Mouse (Mus musculus) intestine, postnatal 0 days (tissue): Measurements from ENCODE around the gene Gm47995. TPM values are rescaled to one million over a fixed set of nuclear protein-coding genes. Genes with fewer than 3 reads are reported as not detected.

Experiments
- ATAC-seq: fragments of 200-750 bp; cut with Nextera tagmentation; 2 replicates; pipeline ENCODE4 v1.8.0; 2017; ENCODE audit warnings: mild to moderate bottlenecking, moderate TSS enrichment, moderate library complexity
- H3K27ac ChIP-seq: fragments of 300-500 bp; sonication (generic); 2 replicates; pipeline ENCODE4 v1.5.1; 2014; ENCODE audit warnings: mild to moderate bottlenecking, low read depth, low read length, moderate library complexity
- H3K27me3 ChIP-seq: fragments of 300-500 bp; sonication (generic); replicated peaks from 2 replicates; pipeline ENCODE4 v1.6.1; 2014; ENCODE audit warnings: low read length, mixed read lengths; ENCODE audit not compliant: control insufficient read depth, insufficient read depth
- H3K36me3 ChIP-seq: fragments of 300-500 bp; sonication (generic); 2 replicates; pipeline ENCODE4 v1.6.1; 2014; ENCODE audit warnings: mild to moderate bottlenecking, moderate library complexity; ENCODE audit not compliant: control insufficient read depth, insufficient read depth
- H3K4me1 ChIP-seq: fragments of 300-500 bp; sonication (generic); replicated peaks from 2 replicates; pipeline ENCODE4 v1.6.1; 2014; ENCODE audit warnings: antibody characterized with exemption, low read length, mixed read lengths; ENCODE audit not compliant: control insufficient read depth, insufficient read depth
- H3K4me2 ChIP-seq: fragments of 300-500 bp; sonication (generic); replicated peaks from 2 replicates; pipeline ENCODE4 v1.6.1; 2014; ENCODE audit warnings: low read depth, mild to moderate bottlenecking, moderate library complexity
- H3K4me3 ChIP-seq: fragments of 300-500 bp; sonication (generic); 2 replicates; pipeline ENCODE4 v1.5.1; 2014; ENCODE audit warnings: low read depth, low read length
- H3K9ac ChIP-seq: fragments of 300-500 bp; sonication (generic); 2 replicates; pipeline ENCODE4 v1.6.1; 2014; ENCODE audit warnings: mild to moderate bottlenecking, low read depth, low read length
- H3K9me3 ChIP-seq: fragments of 300-500 bp; sonication (generic); 2 replicates; pipeline ENCODE4 v1.6.1; 2016; ENCODE audit warnings: mixed run types; ENCODE audit not compliant: control insufficient read depth
- CTCF ChIP-seq: sonication (generic); IDR thresholded peaks from 2 replicates; pipeline ENCODE4 v1.5.1; 2016; ENCODE audit warnings: low read depth, mild to moderate bottlenecking, control low read depth, antibody characterized with exemption, moderate library complexity
- WGBS: fragments of 180-500 bp; shearing (Covaris S2); extraction: QIAGEN DNeasy Blood & Tissue Kit; methylation state at CpG from one replicate; pipeline ENCODE4 v1.1.7; 2014; 5-methylcytosine and 5-hydroxymethylcytosine counted together
- polyA plus RNA-seq: library from polyadenylated mRNA; unstranded; fragments of >200 nt; fragmentation: Nextera tagmentation; extraction: Ambion mirVana; gene quantifications from 2 replicates; pipeline ENCODE4 v1.2.1, GENCODE M21; 2015

Gm47995 gene
- polyA plus RNA-seq, 1 experiment from 2014 or later, result not detected

- H3K9ac ChIP-seq, result no peak overlapping the region
- WGBS, result 76% methylated on average over 7 of the region's 7 CpGs
- no peaks in the 10 kb centered on the region for H3K36me3 ChIP-seq
- no peak for ATAC-seq
- no peak overlapping the region for H3K4me3 ChIP-seq
- H3K27me3 ChIP-seq, result no peaks in the 10 kb centered on the region
- H3K27ac ChIP-seq, result no peak overlapping the region
- TF ChIP-seq CTCF, result no peak
- no peaks in the 10 kb centered on the region for H3K4me1 ChIP-seq
- no peak overlapping the region for H3K4me2 ChIP-seq
- H3K9me3 ChIP-seq, result no peaks in the 10 kb centered on the region
Measured at GRCm38 (mm10) chr1:151156777-151157632, 41.2 kb upstream of the Gm47995 start.

GRCm38 (mm10) chr1:151157963-151158856 lies 40.0 kb upstream of the Gm47995 start:
- Histone ChIP-seq H3K9ac (no peak overlapping the region), H3K27ac (no peak overlapping the region), H3K27me3 (no peaks in the 10 kb centered on the region), H3K4me2 (no peak overlapping the region), H3K9me3 (no peaks in the 10 kb centered on the region), H3K36me3 (no peaks in the 10 kb centered on the region), H3K4me3 (no peak overlapping the region), H3K4me1 (no peaks in the 10 kb centered on the region)
- TF ChIP-seq CTCF, result no peak
- 0 out of 2 replicates have a peak, but pooled peaks have one; percentile 42 for ATAC-seq
- WGBS, result 40% methylated on average over 9 of the region's 9 CpGs

- no peak for ATAC-seq
- Histone ChIP-seq H3K27me3 (no peaks in the 10 kb centered on the region), H3K9me3 (no peaks in the 10 kb centered on the region), H3K4me3 (no peak overlapping the region), H3K4me1 (no peaks in the 10 kb centered on the region), H3K27ac (no peak overlapping the region), H3K36me3 (no peaks in the 10 kb centered on the region), H3K9ac (no peak overlapping the region), H3K4me2 (no peak overlapping the region)
- TF ChIP-seq CTCF, result no peak
- 84% methylated on average over 2 of the region's 2 CpGs for WGBS
Measured at GRCm38 (mm10) chr1:151158857-151159510, 39.3 kb upstream of the Gm47995 start.

GRCm38 (mm10) chr1:151166031-151166430 lies 32.2 kb upstream of the Gm47995 start:
- H3K4me2 ChIP-seq, result no peak overlapping the region
- H3K4me1 ChIP-seq, result peaks cover 7% of the 10 kb centered on the region
- H3K9me3 ChIP-seq, result no peaks in the 10 kb centered on the region
- WGBS, result 19% methylated on average over 8 of the region's 8 CpGs
- no peaks in the 10 kb centered on the region for H3K27me3 ChIP-seq
- 0 out of 2 replicates have a peak, but pooled peaks have one; percentile 20 for ATAC-seq
- TF ChIP-seq CTCF, result no peak
- H3K27ac ChIP-seq, result peak overlapping the region; percentile 57; the same call in 1 of the 2 replicates
- H3K36me3 ChIP-seq, result no peaks in the 10 kb centered on the region
- no peak overlapping the region for H3K9ac ChIP-seq
- no peak overlapping the region for H3K4me3 ChIP-seq

- peak; percentile 66 for ATAC-seq
- H3K36me3 ChIP-seq, result no peaks in the 10 kb centered on the region
- WGBS, result 15% methylated on average over 12 of the region's 12 CpGs
- no peak for TF ChIP-seq CTCF
- H3K9me3 ChIP-seq, result no peaks in the 10 kb centered on the region
- H3K27ac ChIP-seq, result peak overlapping the region; percentile 74
- no peaks in the 10 kb centered on the region for H3K27me3 ChIP-seq
- peaks cover 7% of the 10 kb centered on the region for H3K4me1 ChIP-seq
- H3K4me3 ChIP-seq, result no peak overlapping the region
- 0 out of 2 replicates have a peak overlapping the region, but pooled peaks have one; percentile 22 for H3K9ac ChIP-seq
- H3K4me2 ChIP-seq, result peak overlapping the region; percentile 40
Measured at GRCm38 (mm10) chr1:151167297-151168047, 30.8 kb upstream of the Gm47995 start.
